Mouse (Mus musculus) bone marrow macrophage, adult 2 months (primary cell): ENCODE data around the gene Adora3.

Experiments
- CTCF ChIP-seq: IDR thresholded peaks from 2 replicates; pipeline ENCODE4 v1.5.1; 2012; ENCODE audit warnings: low read depth, mild to moderate bottlenecking, low read length, moderate library complexity
- POLR2A ChIP-seq: IDR thresholded peaks from 2 replicates; pipeline ENCODE4 v1.6.1; 2012; ENCODE audit warnings: mild to moderate bottlenecking, low read depth, low read length, borderline replicate concordance

- no peak for TF ChIP-seq CTCF
- TF ChIP-seq POLR2A, result no peak
Measured at GRCm38 (mm10) chr3:105907956-105908655, 37.4 kb downstream of the Adora3 start.
